Mouse (Mus musculus) liver, adult 2 months (tissue): ENCODE data around the gene Unc45b.

Experiments used
- CTCF ChIP-seq: fragments of 200-500 bp; IDR thresholded peaks from 2 replicates; pipeline ENCODE4 v1.5.1; 2011; ENCODE audit warnings: low read depth, low read length, control low read depth
- POLR2A ChIP-seq: fragments of 200-500 bp; IDR thresholded peaks from 2 replicates; pipeline ENCODE4 v1.6.1; 2011; ENCODE audit warnings: low read length, control low read depth; ENCODE audit not compliant: insufficient read depth; ENCODE audit errors: extremely low read depth

GRCm38 (mm10) chr11:82865957-82866356 lies 44.4 kb upstream of the Unc45b start:
- TF ChIP-seq CTCF, result no peak
- no peak for TF ChIP-seq POLR2A
